Mouse (Mus musculus): ENCODE results near the gene Wnt2b. TPM values are rescaled to one million over a fixed set of nuclear protein-coding genes. Genes with fewer than 3 reads are reported as not detected.

The Wnt2b gene
- polyA plus RNA-seq, 1 experiment from 2014 or later = 1.5 TPM

DNA sequence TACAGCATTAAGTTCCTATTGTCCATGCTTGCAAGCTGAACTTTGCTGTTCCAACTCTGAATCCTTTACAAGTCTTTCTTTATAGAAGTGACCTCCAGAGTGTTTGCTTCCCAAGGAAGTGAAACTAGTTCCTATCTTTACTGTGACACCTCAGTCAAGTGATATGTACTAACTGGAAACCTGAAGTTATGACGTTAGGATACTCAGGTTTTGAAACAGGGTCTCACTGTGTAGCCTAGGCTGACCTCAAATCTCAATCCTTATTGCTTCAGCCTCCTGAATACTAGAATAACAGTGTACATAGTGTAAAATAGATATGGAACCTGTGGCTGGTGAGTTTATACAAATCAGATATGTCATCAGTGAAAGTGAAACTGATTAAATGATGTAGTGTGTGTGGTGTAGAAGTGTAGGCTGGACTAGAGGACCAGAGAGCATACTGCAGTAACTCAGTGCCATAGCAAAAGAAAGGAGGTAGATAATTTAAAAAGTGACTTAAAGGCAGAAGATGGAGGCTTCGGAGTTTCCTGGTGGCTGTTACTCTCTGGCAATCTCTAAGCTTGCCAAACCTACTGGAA is 23.9 kb downstream of the Wnt2b start:
- ATAC-seq (ENCODE audit: low FRiP score) = no peak
- Histone ChIP-seq H3K9me3 (no peaks in the 10 kb centered on the region), H3K27ac (no peak overlapping the region), H3K4me3 (replicated peaks) (no peak overlapping the region), H3K27me3 (no peaks in the 10 kb centered on the region), H3K9ac (no peak overlapping the region), H3K4me2 (no peak overlapping the region), H3K4me1 (peaks cover 22% of the 10 kb centered on the region; the same call in 1 of the 2 replicates), H3K36me3 (replicated peaks) (peaks cover 17% of the 10 kb centered on the region)
- WGBS = 88% methylated on average over 2 of the region's 2 CpGs

DNA sequence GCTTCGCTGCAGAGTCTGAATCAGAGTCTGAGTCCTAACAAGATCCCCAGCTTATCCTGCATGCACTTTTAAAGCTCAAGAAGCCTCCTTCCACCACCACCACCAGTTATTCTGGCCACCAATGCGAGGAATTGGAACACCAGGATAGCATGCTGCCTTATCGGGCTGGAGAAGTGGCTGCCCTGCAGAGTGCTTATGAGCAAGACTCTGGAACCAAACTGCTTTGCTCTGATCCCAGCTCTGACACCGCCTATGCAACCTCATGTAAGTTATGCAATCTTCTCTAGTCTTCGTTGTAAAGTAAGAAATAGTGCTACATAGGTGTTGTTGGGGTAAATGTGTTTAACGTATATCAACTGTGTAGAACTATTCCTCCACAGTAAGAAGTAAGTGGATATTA is 32.3 kb downstream of the Wnt2b start:
- Histone ChIP-seq H3K27me3 (no peaks in the 10 kb centered on the region), H3K4me3 (replicated peaks) (no peak overlapping the region), H3K36me3 (replicated peaks) (peaks cover 17% of the 10 kb centered on the region), H3K4me1 (no peaks in the 10 kb centered on the region), H3K9me3 (no peaks in the 10 kb centered on the region), H3K27ac (no peak overlapping the region), H3K9ac (no peak overlapping the region), H3K4me2 (no peak overlapping the region)
- 92% methylated on average over 6 of the region's 6 CpGs for WGBS
- ATAC-seq (ENCODE audit: low FRiP score) = no peak

DNA sequence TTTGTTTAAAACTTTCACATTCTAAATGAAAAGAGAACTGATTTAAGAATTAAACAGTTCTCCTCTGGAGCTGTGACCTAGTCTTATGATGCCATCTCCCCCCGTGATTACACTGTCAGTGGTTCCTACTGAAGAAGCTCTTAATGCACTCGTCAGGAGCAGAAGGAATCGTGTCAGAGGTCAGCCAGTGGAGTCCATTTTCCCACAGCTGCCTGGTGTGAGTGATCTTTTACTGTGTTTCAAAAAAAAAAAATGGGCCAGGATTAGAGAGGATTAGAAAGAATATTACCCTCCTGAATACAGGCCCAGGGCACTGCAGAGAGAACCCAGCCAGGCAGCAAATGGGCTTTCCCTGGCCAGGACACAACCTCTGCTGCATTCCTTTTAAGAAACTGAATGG is 46.7 kb downstream of the Wnt2b start:
- ATAC-seq (ENCODE audit: low FRiP score) = no peak
- Histone ChIP-seq H3K9ac (no peak overlapping the region), H3K27ac (no peak overlapping the region), H3K27me3 (no peaks in the 10 kb centered on the region), H3K4me2 (no peak overlapping the region), H3K4me3 (replicated peaks) (no peak overlapping the region), H3K4me1 (no peaks in the 10 kb centered on the region), H3K9me3 (no peaks in the 10 kb centered on the region), H3K36me3 (replicated peaks) (peaks cover 13% of the 10 kb centered on the region)
- WGBS = 8% methylated on average over 3 of the region's 3 CpGs

DNA sequence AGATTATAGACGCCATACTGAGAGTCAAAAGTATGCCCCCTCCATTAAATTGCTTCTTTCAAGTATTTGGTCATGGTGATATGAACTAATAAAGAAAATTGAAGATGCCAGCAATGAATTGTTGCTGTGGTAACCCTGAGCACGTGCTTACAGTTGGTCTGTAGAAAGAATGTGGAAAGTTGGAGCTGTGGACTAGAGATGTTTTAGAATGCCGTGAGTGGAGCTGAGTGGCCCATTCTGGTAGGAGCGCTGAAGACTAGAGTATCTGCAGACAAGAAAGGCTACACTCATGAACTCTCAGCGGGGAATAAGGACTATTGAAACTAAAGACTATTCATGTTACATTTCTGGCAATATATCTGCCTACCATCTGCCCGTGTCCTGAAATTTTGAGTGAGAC is 52.5 kb downstream of the Wnt2b start:
- Histone ChIP-seq H3K4me2 (no peak overlapping the region), H3K27me3 (no peaks in the 10 kb centered on the region), H3K4me3 (replicated peaks) (no peak overlapping the region), H3K27ac (no peak overlapping the region), H3K9me3 (no peaks in the 10 kb centered on the region), H3K36me3 (replicated peaks) (peaks cover 25% of the 10 kb centered on the region), H3K4me1 (no peaks in the 10 kb centered on the region), H3K9ac (no peak overlapping the region)
- WGBS = 83% methylated on average over 6 of the region's 6 CpGs
- no peak for ATAC-seq (ENCODE audit: low FRiP score)

DNA sequence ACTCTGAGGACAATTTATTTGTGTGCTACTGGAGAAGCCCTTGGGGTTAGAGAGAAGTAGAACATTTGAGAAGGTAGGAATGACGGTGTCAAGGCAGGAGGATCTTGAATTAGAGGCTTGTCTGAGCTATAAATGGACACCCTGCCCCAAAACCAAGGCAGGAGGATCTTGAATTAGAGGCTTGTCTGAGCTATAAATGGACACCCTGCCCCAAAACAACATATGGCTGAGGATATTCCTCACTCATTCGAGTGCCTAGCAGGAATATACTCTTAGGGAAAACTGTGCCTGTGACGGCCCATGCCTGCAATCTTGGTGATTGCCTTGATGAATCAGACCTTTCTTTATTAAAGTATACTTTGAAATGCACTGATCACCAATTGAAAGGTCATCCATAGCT is 55.7 kb downstream of the Wnt2b start:
- no peaks in the 10 kb centered on the region for H3K27me3 ChIP-seq
- no peak overlapping the region for H3K27ac ChIP-seq
- no peak overlapping the region for H3K4me3 ChIP-seq (replicated peaks)
- H3K4me1 ChIP-seq = no peaks in the 10 kb centered on the region
- H3K4me2 ChIP-seq = no peak overlapping the region
- no peak for ATAC-seq (ENCODE audit: low FRiP score)
- WGBS = 89% methylated on average over 3 of the region's 3 CpGs
- H3K36me3 ChIP-seq (replicated peaks) = peaks cover 25% of the 10 kb centered on the region
- H3K9ac ChIP-seq = no peak overlapping the region
- no peaks in the 10 kb centered on the region for H3K9me3 ChIP-seq

DNA sequence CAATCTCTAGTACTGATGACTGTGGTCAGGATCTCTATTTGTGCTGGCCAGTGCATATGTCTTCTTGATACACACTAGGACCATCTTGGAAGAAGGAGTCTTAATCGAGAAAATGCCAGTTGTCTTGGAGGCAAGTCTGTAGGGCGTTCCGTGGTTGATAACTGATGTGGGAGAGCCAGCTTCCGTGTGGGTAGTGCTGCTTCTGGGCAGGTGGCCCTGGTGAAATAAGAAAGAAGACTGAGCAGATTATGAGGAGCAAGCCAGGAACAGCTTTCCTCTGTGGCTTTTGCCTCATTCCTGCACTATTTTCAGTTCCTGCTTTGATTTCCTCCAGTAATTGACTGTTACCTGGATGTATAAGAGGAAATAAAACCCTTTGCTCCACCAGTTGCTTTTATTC is 56.3 kb downstream of the Wnt2b start:
- Histone ChIP-seq H3K27ac (no peak overlapping the region), H3K9ac (no peak overlapping the region), H3K4me2 (no peak overlapping the region), H3K27me3 (no peaks in the 10 kb centered on the region), H3K9me3 (no peaks in the 10 kb centered on the region), H3K4me1 (no peaks in the 10 kb centered on the region), H3K4me3 (replicated peaks) (no peak overlapping the region), H3K36me3 (replicated peaks) (peaks cover 22% of the 10 kb centered on the region)
- WGBS = 91% methylated on average over 4 of the region's 4 CpGs
- no peak for ATAC-seq (ENCODE audit: low FRiP score)

DNA sequence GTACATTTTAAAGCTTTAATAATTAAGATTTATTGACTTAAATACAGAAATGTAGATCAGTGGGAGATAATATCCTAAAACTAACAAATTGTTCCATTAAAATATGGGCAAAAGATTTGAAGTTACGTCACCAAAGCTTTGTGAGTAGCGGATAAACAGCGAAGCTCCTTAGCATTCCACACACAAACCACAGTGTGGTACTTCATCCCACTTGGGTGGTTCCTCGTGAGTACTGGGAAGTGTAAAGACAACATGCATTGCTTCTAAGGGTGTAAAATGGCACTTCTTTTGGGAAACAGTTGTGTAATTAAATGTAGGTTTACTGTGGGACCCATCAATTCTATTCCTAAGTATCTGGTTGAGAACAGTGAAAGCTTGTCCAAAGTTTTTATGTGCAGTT is 60.6 kb downstream of the Wnt2b start:
- Histone ChIP-seq H3K9me3 (no peaks in the 10 kb centered on the region), H3K4me1 (no peaks in the 10 kb centered on the region), H3K27me3 (no peaks in the 10 kb centered on the region), H3K4me3 (replicated peaks) (no peak overlapping the region), H3K9ac (no peak overlapping the region), H3K4me2 (no peak overlapping the region), H3K36me3 (replicated peaks) (peaks cover 44% of the 10 kb centered on the region), H3K27ac (no peak overlapping the region)
- 93% methylated on average over 4 of the region's 4 CpGs for WGBS
- no peak for ATAC-seq (ENCODE audit: low FRiP score)

DNA sequence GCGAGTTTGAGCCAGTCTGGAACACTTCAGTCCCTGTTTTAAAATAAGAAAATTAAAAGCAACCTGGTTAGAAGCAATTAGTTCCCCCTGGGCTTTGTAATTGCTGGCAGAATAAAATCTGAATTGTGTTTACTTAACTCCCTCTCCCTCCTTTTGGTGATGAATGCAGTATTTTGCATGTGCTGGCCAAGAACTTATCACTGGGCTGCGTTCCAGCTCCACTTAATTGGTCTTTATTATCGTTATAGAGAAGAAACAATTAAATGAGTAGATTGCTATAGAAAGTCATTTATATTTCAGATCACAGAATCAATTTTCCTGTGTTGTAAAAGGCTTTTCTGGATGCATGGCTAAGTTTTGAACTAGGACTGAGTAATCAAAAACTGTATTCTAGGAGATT is 65.6 kb downstream of the Wnt2b start:
- H3K4me2 ChIP-seq = no peak overlapping the region
- peaks cover 50% of the 10 kb centered on the region for H3K36me3 ChIP-seq (replicated peaks)
- 74% methylated on average over 3 of the region's 3 CpGs for WGBS

More for the DNA sequence above, 65.6 kb downstream of the Wnt2b start:
- no peak overlapping the region for H3K4me3 ChIP-seq (replicated peaks)
- no peak for ATAC-seq (ENCODE audit: low FRiP score)
- H3K4me1 ChIP-seq = no peaks in the 10 kb centered on the region
- no peak overlapping the region for H3K27ac ChIP-seq
- no peaks in the 10 kb centered on the region for H3K9me3 ChIP-seq
- H3K27me3 ChIP-seq = no peaks in the 10 kb centered on the region
- no peak overlapping the region for H3K9ac ChIP-seq

Other genes with a start within 250 kb of the Wnt2b start
- gene Ppm1j, start 180.9 kb downstream of the Wnt2b start, polyA plus RNA-seq (2016; fragmentation: Nextera tagmentation; extraction: Ambion mirVana) = 1.0 and 1.5 TPM in 2 replicates
- 0.23 TPM in 1 of 2 replicates, not detected in the other for gene Fam19a3, start 180.1 kb downstream of the Wnt2b start, polyA plus RNA-seq (2016; fragmentation: Nextera tagmentation; extraction: Ambion mirVana)
- 69.5 and 73.1 TPM in 2 replicates for gene Rhoc, start 173.5 kb downstream of the Wnt2b start, polyA plus RNA-seq (2016; fragmentation: Nextera tagmentation; extraction: Ambion mirVana)
- gene Mov10, start 143.4 kb downstream of the Wnt2b start, polyA plus RNA-seq (2016; fragmentation: Nextera tagmentation; extraction: Ambion mirVana) = 15.7 and 20.6 TPM in 2 replicates
- gene St7l, start 97.9 kb downstream of the Wnt2b start, polyA plus RNA-seq (2016; fragmentation: Nextera tagmentation; extraction: Ambion mirVana) = 36.7 and 40.1 TPM in 2 replicates
- gene Capza1, start 97.4 kb downstream of the Wnt2b start, polyA plus RNA-seq (2016; fragmentation: Nextera tagmentation; extraction: Ambion mirVana) = 208 and 212 TPM in 2 replicates
- 53.1 and 65.8 TPM in 2 replicates for gene Cttnbp2nl, start 91.2 kb upstream of the Wnt2b start, polyA plus RNA-seq (2016; fragmentation: Nextera tagmentation; extraction: Ambion mirVana)
- not detected in 2 replicates for gene 4930564D02Rik, start 104.9 kb upstream of the Wnt2b start, polyA plus RNA-seq (2016; fragmentation: Nextera tagmentation; extraction: Ambion mirVana)

Data from forebrain, embryonic 12.5 days (tissue).